Mouse (Mus musculus): ENCODE data around the gene Rccd1. TPM values are rescaled to one million over a fixed set of nuclear protein-coding genes. Genes with fewer than 3 reads are reported as not detected.
A peak's percentile ranks its signal among the peaks of the same experiment; 100 is the strongest.

The Rccd1 gene
- polyA plus RNA-seq, 1 experiment from 2014 or later: 3.7 TPM

DNA sequence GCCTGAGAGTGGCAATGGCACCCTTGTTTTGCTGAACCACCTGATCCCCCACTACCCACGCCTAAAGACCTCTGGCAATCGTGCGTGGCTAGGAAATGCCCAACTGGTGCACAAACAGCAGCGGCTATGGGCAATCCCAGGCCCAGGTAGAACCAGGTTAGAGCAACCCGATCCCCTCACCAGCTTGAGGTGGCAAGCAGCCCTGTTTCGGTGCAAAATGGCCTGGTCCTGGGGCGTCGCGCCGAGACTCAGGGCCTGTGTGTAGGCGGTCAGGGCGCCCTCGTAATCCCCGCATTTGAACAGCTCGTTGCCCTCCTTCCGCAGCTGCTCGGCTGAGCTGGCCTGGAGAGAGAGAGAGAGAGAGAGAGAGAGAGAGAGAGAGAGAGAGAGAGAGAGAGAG lies 15.1 kb upstream of the Rccd1 start:
- ATAC-seq (ENCODE audit: low FRiP score, low TSS enrichment): no peak
- peaks cover 21% of the 10 kb centered on the region for H3K36me3 ChIP-seq (ENCODE audit: control insufficient read depth, insufficient read depth, low read length)
- peak overlapping the region; percentile 69 for H3K27ac ChIP-seq (replicated peaks)

DNA sequence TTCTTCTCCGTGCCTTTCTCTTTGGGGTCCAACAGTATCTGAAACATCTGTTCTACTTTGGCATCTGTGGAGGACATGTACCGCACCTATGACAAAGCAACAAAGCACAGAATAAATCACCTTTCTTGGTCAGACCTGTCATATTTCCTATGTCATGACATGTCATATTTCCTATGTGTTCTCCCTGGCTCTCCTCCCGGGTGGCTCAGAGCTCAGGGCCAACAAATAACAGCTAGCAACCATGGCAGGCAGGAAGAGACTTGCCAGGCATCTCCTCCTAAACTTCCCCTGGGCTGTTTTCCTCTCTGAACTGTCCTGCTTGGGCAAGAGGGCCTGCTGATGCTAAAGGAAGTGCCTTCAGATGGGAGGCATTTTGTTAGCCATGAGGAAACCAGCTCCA lies 12.7 kb upstream of the Rccd1 start:
- 76% methylated on average over 3 of the region's 3 CpGs for WGBS
- peaks cover 39% of the 10 kb centered on the region for H3K36me3 ChIP-seq (ENCODE audit: control insufficient read depth, insufficient read depth, low read length)

More for the DNA sequence above, 15.1 kb upstream of the Rccd1 start:
- WGBS: 8% methylated on average over 17 of the region's 17 CpGs
- H3K9ac ChIP-seq (ENCODE audit: low read length): peak overlapping the region; percentile 71
- no peaks in the 10 kb centered on the region for H3K27me3 ChIP-seq (ENCODE audit: control insufficient read depth, insufficient read depth, low read length)
- no peaks in the 10 kb centered on the region for H3K9me3 ChIP-seq (ENCODE audit: control insufficient read depth, low read length)
- peak overlapping the region; percentile 79 for H3K4me2 ChIP-seq (replicated peaks; ENCODE audit: low read depth)
- TF ChIP-seq CTCF (IDR thresholded peaks at IDR 0.05; ENCODE audit: low read depth): no peak
- no peak for TF ChIP-seq EP300 (optimal IDR thresholded peaks at IDR 0.05)
- H3K4me3 ChIP-seq (ENCODE audit: low read depth, low read length): peak overlapping the region; percentile 59
- peak; percentile 53 for DNase-seq (ENCODE audit: low spot score)
- peaks cover 7% of the 10 kb centered on the region; the same call in 1 of the 2 replicates for H3K4me1 ChIP-seq (replicated peaks; ENCODE audit: control insufficient read depth, insufficient read depth)

DNA sequence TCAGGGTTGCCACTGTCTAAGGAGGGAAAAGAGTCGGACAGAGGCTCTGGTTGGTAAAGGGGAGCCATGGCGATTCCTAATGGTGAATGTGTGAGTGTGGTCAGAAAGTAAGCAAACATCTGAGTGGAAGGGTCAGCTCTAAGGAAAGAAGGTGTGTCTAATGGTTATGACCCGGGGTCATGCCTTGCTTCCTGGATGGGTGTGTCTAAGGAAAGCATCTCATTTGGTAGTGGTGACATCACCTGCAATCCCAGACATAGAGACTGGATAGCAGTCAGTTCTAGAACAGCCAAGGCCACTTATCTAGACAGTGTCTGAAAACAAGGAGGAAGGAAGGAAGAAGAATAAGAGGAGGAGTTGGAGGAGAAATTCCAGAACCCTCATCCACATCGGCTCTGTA lies 10.6 kb upstream of the Rccd1 start:
- H3K4me3 ChIP-seq (ENCODE audit: low read depth, low read length): no peak overlapping the region
- H3K27ac ChIP-seq (replicated peaks): no peak overlapping the region
- TF ChIP-seq EP300 (optimal IDR thresholded peaks at IDR 0.05) (no peak), CTCF (IDR thresholded peaks at IDR 0.05; ENCODE audit: low read depth) (no peak)
- H3K4me2 ChIP-seq (replicated peaks; ENCODE audit: low read depth): no peak overlapping the region
- H3K9ac ChIP-seq (ENCODE audit: low read length): no peak overlapping the region
- DNase-seq (ENCODE audit: low spot score) (no peak), ATAC-seq (ENCODE audit: low FRiP score, low TSS enrichment) (peak; percentile 66)
- no peaks in the 10 kb centered on the region for H3K27me3 ChIP-seq (ENCODE audit: control insufficient read depth, insufficient read depth, low read length)
- no peaks in the 10 kb centered on the region for H3K9me3 ChIP-seq (ENCODE audit: control insufficient read depth, low read length)
- peaks cover 56% of the 10 kb centered on the region for H3K36me3 ChIP-seq (ENCODE audit: control insufficient read depth, insufficient read depth, low read length)
- peaks cover 7% of the 10 kb centered on the region; the same call in 1 of the 2 replicates for H3K4me1 ChIP-seq (replicated peaks; ENCODE audit: control insufficient read depth, insufficient read depth)
- 75% methylated on average over 4 of the region's 4 CpGs for WGBS

More for the DNA sequence above, 12.7 kb upstream of the Rccd1 start:
- DNase-seq (ENCODE audit: low spot score) (no peak), ATAC-seq (ENCODE audit: low FRiP score, low TSS enrichment) (no peak)
- Histone ChIP-seq H3K4me2 (replicated peaks; ENCODE audit: low read depth) (no peak overlapping the region), H3K27me3 (ENCODE audit: control insufficient read depth, insufficient read depth, low read length) (no peaks in the 10 kb centered on the region), H3K9ac (ENCODE audit: low read length) (no peak overlapping the region), H3K9me3 (ENCODE audit: control insufficient read depth, low read length) (no peaks in the 10 kb centered on the region), H3K4me1 (replicated peaks; ENCODE audit: control insufficient read depth, insufficient read depth) (peaks cover 7% of the 10 kb centered on the region; the same call in 1 of the 2 replicates), H3K4me3 (ENCODE audit: low read depth, low read length) (no peak overlapping the region), H3K27ac (replicated peaks) (0 out of 2 replicates have a peak overlapping the region, but pooled peaks have one; percentile 8)
- TF ChIP-seq CTCF (IDR thresholded peaks at IDR 0.05; ENCODE audit: low read depth) (no peak), EP300 (optimal IDR thresholded peaks at IDR 0.05) (no peak)

DNA sequence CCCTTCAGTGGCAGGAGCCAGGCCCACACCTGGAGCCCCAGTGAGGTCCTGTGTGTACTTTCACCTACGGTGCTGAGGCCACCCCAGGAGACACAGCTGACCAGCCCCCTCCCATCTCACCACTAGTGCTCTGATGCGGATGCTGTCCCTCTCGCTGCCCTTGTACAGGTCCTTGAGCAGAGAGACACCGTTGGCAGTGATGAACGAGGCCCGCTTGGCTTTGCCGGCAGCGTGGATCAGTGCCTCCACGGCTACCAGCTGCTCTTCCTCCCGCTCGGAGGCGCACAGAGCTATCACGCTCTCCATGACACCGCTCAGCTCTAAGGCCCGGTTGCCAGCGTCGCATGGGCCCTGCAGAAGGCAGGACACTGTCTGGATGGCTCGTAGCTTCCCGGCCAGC lies 7.2 kb upstream of the Rccd1 start:
- Histone ChIP-seq H3K9ac (ENCODE audit: low read length) (no peak overlapping the region), H3K4me1 (replicated peaks; ENCODE audit: control insufficient read depth, insufficient read depth) (no peaks in the 10 kb centered on the region), H3K4me3 (ENCODE audit: low read depth, low read length) (no peak overlapping the region), H3K9me3 (ENCODE audit: control insufficient read depth, low read length) (no peaks in the 10 kb centered on the region), H3K36me3 (ENCODE audit: control insufficient read depth, insufficient read depth, low read length) (peaks cover 63% of the 10 kb centered on the region), H3K27me3 (ENCODE audit: control insufficient read depth, insufficient read depth, low read length) (no peaks in the 10 kb centered on the region), H3K27ac (replicated peaks) (no peak overlapping the region), H3K4me2 (replicated peaks; ENCODE audit: low read depth) (no peak overlapping the region)
- DNase-seq (ENCODE audit: low spot score): no peak
- no peak for TF ChIP-seq EP300 (optimal IDR thresholded peaks at IDR 0.05)
- no peak for TF ChIP-seq CTCF (IDR thresholded peaks at IDR 0.05; ENCODE audit: low read depth)
- 93% methylated on average over 19 of the region's 19 CpGs for WGBS
- no peak for ATAC-seq (ENCODE audit: low FRiP score, low TSS enrichment)

DNA sequence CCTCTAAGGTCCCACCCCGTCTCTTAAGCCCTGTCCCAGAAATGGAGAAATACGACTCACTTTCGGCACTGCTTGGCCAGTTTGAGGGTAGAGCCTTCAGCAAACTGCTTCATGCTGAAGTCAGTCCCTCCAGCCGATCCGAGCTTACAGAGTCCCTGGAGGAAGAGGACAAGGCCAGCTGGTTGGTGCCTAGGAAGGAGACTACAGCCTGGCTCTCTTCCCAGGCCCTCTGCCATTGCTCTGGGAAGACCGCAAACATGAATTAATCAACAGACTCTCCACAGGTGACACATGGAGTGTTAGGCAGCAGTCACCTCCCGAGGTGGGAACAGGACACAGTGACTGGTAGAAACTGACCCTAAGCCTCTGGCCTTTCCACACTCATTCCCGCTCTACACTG lies 6.0 kb upstream of the Rccd1 start:
- 85% methylated on average over 8 of the region's 8 CpGs for WGBS
- H3K27me3 ChIP-seq (ENCODE audit: control insufficient read depth, insufficient read depth, low read length): no peaks in the 10 kb centered on the region
- no peak for DNase-seq (ENCODE audit: low spot score)
- no peak for ATAC-seq (ENCODE audit: low FRiP score, low TSS enrichment)
- TF ChIP-seq CTCF (IDR thresholded peaks at IDR 0.05; ENCODE audit: low read depth): no peak
- TF ChIP-seq EP300 (optimal IDR thresholded peaks at IDR 0.05): no peak
- no peaks in the 10 kb centered on the region for H3K9me3 ChIP-seq (ENCODE audit: control insufficient read depth, low read length)
- no peaks in the 10 kb centered on the region for H3K4me1 ChIP-seq (replicated peaks; ENCODE audit: control insufficient read depth, insufficient read depth)
- peaks cover 57% of the 10 kb centered on the region for H3K36me3 ChIP-seq (ENCODE audit: control insufficient read depth, insufficient read depth, low read length)
- H3K9ac ChIP-seq (ENCODE audit: low read length): no peak overlapping the region
- H3K27ac ChIP-seq (replicated peaks): no peak overlapping the region
- H3K4me3 ChIP-seq (ENCODE audit: low read depth, low read length): no peak overlapping the region
- H3K4me2 ChIP-seq (replicated peaks; ENCODE audit: low read depth): no peak overlapping the region

DNA sequence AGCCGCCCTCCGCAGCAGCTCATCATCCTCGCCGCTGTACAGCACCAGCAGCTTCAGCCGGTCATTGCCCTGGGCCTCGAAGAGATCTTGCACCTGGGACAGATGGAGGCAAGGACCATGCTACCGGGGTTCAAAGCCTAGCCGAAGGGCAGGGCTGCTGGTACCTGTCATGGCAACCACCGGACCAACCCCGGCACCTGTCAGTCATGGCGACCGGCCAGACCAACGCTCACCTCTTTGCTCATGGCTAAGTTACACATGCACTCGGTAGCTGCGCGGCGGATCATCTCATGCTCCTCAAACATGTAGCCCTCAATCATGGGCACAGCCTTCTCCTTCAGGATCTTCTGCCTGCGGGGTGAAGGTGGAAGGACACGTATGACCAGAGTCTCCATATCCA lies 1.8 kb upstream of the Rccd1 start:
- WGBS: 96% methylated on average over 19 of the region's 19 CpGs
- no peak overlapping the region for H3K4me2 ChIP-seq (replicated peaks; ENCODE audit: low read depth)
- no peaks in the 10 kb centered on the region for H3K27me3 ChIP-seq (ENCODE audit: control insufficient read depth, insufficient read depth, low read length)
- ATAC-seq (ENCODE audit: low FRiP score, low TSS enrichment) (no peak), DNase-seq (ENCODE audit: low spot score) (no peak)
- no peak overlapping the region for H3K4me3 ChIP-seq (ENCODE audit: low read depth, low read length)
- H3K9me3 ChIP-seq (ENCODE audit: control insufficient read depth, low read length): no peaks in the 10 kb centered on the region
- H3K36me3 ChIP-seq (ENCODE audit: control insufficient read depth, insufficient read depth, low read length): peaks cover 27% of the 10 kb centered on the region
- no peaks in the 10 kb centered on the region for H3K4me1 ChIP-seq (replicated peaks; ENCODE audit: control insufficient read depth, insufficient read depth)
- TF ChIP-seq CTCF (IDR thresholded peaks at IDR 0.05; ENCODE audit: low read depth) (no peak), EP300 (optimal IDR thresholded peaks at IDR 0.05) (no peak)
- H3K27ac ChIP-seq (replicated peaks): no peak overlapping the region
- no peak overlapping the region for H3K9ac ChIP-seq (ENCODE audit: low read length)
